Mouse (Mus musculus) MEL (cell line): Measurements from ENCODE around the gene Supt3. TPM values are rescaled to one million over a fixed set of nuclear protein-coding genes. Genes with fewer than 3 reads are reported as not detected.

Experiments used
- DNase-seq: peaks from one replicate; pipeline ENCODE4 v3.0.0; 2011; ENCODE audit warnings: low read depth, low spot score
- H3K27ac ChIP-seq: 2 replicates; pipeline ENCODE4 v1.5.1; 2012; ENCODE audit warnings: low read depth, mild to moderate bottlenecking, control low read depth, low read length, moderate library complexity; ENCODE audit not compliant: control insufficient read depth
- H3K27me3 ChIP-seq, 2 experiments: fragments of 150-350 bp in 1 of 2; sonication (generic) in 1 of 2; 2 replicates each; pipeline ENCODE4 v1.6.1; 2012; ENCODE audit warnings: low read length in 2 of 2, mild to moderate bottlenecking in 2 of 2, improper control_type of control experiment in 1 of 2, moderate library complexity in 1 of 2; ENCODE audit not compliant: insufficient read depth in 2 of 2, control insufficient read depth in 1 of 2
- H3K36me3 ChIP-seq, 2 experiments: 2 replicates each; pipeline ENCODE4 v1.6.1; 2012 to 2014; ENCODE audit warnings: low read length in 2 of 2, improper control_type of control experiment in 1 of 2, inconsistent platforms in 1 of 2, mild to moderate bottlenecking in 1 of 2; ENCODE audit not compliant: insufficient read depth in 2 of 2, control insufficient read depth in 1 of 2
- H3K4me1 ChIP-seq, 2 experiments: fragments of 150-350 bp in 1 of 2; sonication (generic) in 1 of 2; 2 replicates each; pipeline ENCODE4 v1.6.1; 2012; ENCODE audit warnings: low read length in 2 of 2, improper control_type of control experiment in 1 of 2, mild to moderate bottlenecking in 1 of 2; ENCODE audit not compliant: insufficient read depth in 2 of 2, control insufficient read depth in 1 of 2
- H3K4me3 ChIP-seq, 2 experiments: fragments of 150-350 bp in 1 of 2; sonication (generic) in 1 of 2; 2 replicates each; pipeline ENCODE4 v1.5.1; 2012; ENCODE audit warnings: low read depth in 2 of 2, low read length in 2 of 2, mild to moderate bottlenecking in 2 of 2, moderate library complexity in 2 of 2, control low read depth in 1 of 2, improper control_type of control experiment in 1 of 2; ENCODE audit not compliant: control insufficient read depth in 1 of 2, insufficient read depth in 1 of 2
- H3K79me2 ChIP-seq: 2 replicates; pipeline ENCODE4 v1.6.1; 2012; ENCODE audit warnings: mild to moderate bottlenecking, low read length, moderate library complexity; ENCODE audit not compliant: control insufficient read depth, poor library complexity, insufficient read depth
- H3K9ac ChIP-seq: 2 replicates; pipeline ENCODE4 v1.6.1; 2012; ENCODE audit warnings: low read depth, mild to moderate bottlenecking, control low read depth, low read length, moderate library complexity; ENCODE audit not compliant: control insufficient read depth, poor library complexity, severe bottlenecking
- H3K9me3 ChIP-seq: fragments of 150-350 bp; sonication (generic); replicated peaks from 2 replicates; pipeline ENCODE4 v1.6.1; 2012; ENCODE audit warnings: mild to moderate bottlenecking, low read length, improper control_type of control experiment, moderate library complexity; ENCODE audit not compliant: insufficient read depth
- CHD2 ChIP-seq: IDR thresholded peaks from 2 replicates; pipeline ENCODE4 v1.6.1; 2011; ENCODE audit warnings: low read length, improper control_type of control experiment
- E2F4 ChIP-seq: IDR thresholded peaks from 2 replicates; pipeline ENCODE4 v1.6.1; 2011; ENCODE audit warnings: low read depth, low read length, improper control_type of control experiment, borderline replicate concordance
- ELF1 ChIP-seq: IDR thresholded peaks from 2 replicates; pipeline ENCODE4 v1.6.1; 2014; ENCODE audit warnings: low read depth, mild to moderate bottlenecking, inconsistent platforms, low read length, improper control_type of control experiment, moderate library complexity
- EP300 ChIP-seq, 2 experiments: IDR thresholded peaks; 2 replicates each; pipeline ENCODE4 v1.6.1; 2011; ENCODE audit warnings: improper control_type of control experiment in 2 of 2, low read length in 2 of 2, low read depth in 1 of 2, mild to moderate bottlenecking in 1 of 2
- GATA1 ChIP-seq: IDR thresholded peaks from 2 replicates; pipeline ENCODE4 v1.6.1; 2011; ENCODE audit warnings: low read depth, low read length, improper control_type of control experiment
- HCFC1 ChIP-seq: IDR thresholded peaks from 2 replicates; pipeline ENCODE4 v1.6.1; 2012; ENCODE audit warnings: low read depth, mild to moderate bottlenecking, inconsistent platforms, low read length, improper control_type of control experiment, moderate library complexity
- MAFK ChIP-seq: IDR thresholded peaks from 2 replicates; pipeline ENCODE4 v1.6.1; 2011; ENCODE audit warnings: low read depth, mild to moderate bottlenecking, low read length, improper control_type of control experiment, borderline replicate concordance
- MAX ChIP-seq: IDR thresholded peaks from 2 replicates; pipeline ENCODE4 v1.6.1; 2011; ENCODE audit warnings: low read length, improper control_type of control experiment
- MAZ ChIP-seq: IDR thresholded peaks from 2 replicates; pipeline ENCODE4 v1.6.1; 2012; ENCODE audit warnings: low read depth, mild to moderate bottlenecking, inconsistent platforms, low read length, improper control_type of control experiment
- MEF2A ChIP-seq: IDR thresholded peaks from 2 replicates; pipeline ENCODE4 v1.6.1; 2014; ENCODE audit warnings: low read depth, mild to moderate bottlenecking, inconsistent platforms, low read length, improper control_type of control experiment; ENCODE audit not compliant: poor library complexity, insufficient replicate concordance, severe bottlenecking; ENCODE audit errors: extremely low read depth
- MXI1 ChIP-seq: IDR thresholded peaks from 2 replicates; pipeline ENCODE4 v1.6.1; 2011; ENCODE audit warnings: mild to moderate bottlenecking, low read depth, low read length, improper control_type of control experiment
- NRF1 ChIP-seq: IDR thresholded peaks from 2 replicates; pipeline ENCODE4 v1.6.1; 2014; ENCODE audit warnings: low read depth, mild to moderate bottlenecking, inconsistent platforms, low read length, improper control_type of control experiment, moderate library complexity; ENCODE audit not compliant: poor library complexity, insufficient read depth, severe bottlenecking
- POLR2A ChIP-seq, 2 experiments: IDR thresholded peaks; 2 replicates each; pipeline ENCODE4 v1.6.1; 2011 to 2012; ENCODE audit warnings: low read length in 2 of 2, mild to moderate bottlenecking in 2 of 2, control low read depth in 1 of 2, improper control_type of control experiment in 1 of 2, low read depth in 1 of 2, moderate library complexity in 1 of 2; ENCODE audit not compliant: control insufficient read depth in 1 of 2, insufficient read depth in 1 of 2, poor library complexity in 1 of 2
- POLR2AphosphoS2 ChIP-seq: IDR thresholded peaks from 2 replicates; pipeline ENCODE4 v1.6.1; 2011; ENCODE audit warnings: low read length, improper control_type of control experiment
- POLR2AphosphoS5 ChIP-seq: IDR thresholded peaks from 2 replicates; pipeline ENCODE4 v1.6.1; 2012; ENCODE audit warnings: low read depth, borderline replicate concordance, mild to moderate bottlenecking, inconsistent platforms, low read length, moderate library complexity, mixed read lengths
- RAD21 ChIP-seq: IDR thresholded peaks from 2 replicates; pipeline ENCODE4 v1.6.1; 2011; ENCODE audit warnings: mild to moderate bottlenecking, low read depth, low read length, improper control_type of control experiment
- SMC3 ChIP-seq: IDR thresholded peaks from 2 replicates; pipeline ENCODE4 v1.6.1; 2011; ENCODE audit warnings: low read depth, low read length, improper control_type of control experiment
- TBP ChIP-seq: IDR thresholded peaks from 2 replicates; pipeline ENCODE4 v1.8.0; 2011; ENCODE audit warnings: low read depth, low read length, improper control_type of control experiment
- TCF12 ChIP-seq: IDR thresholded peaks from 2 replicates; pipeline ENCODE4 v1.6.1; 2014; ENCODE audit warnings: low read depth, mild to moderate bottlenecking, inconsistent platforms, low read length, improper control_type of control experiment, moderate library complexity
- USF1 ChIP-seq: IDR thresholded peaks from 2 replicates; pipeline ENCODE4 v1.6.1; 2014; ENCODE audit warnings: low read depth, mild to moderate bottlenecking, inconsistent platforms, low read length, improper control_type of control experiment, moderate library complexity
- USF2 ChIP-seq, 2 experiments: IDR thresholded peaks; 2 replicates each; pipeline ENCODE4 v1.6.1; 2011 to 2012; ENCODE audit warnings: improper control_type of control experiment in 2 of 2, low read length in 2 of 2, borderline replicate concordance in 1 of 2, inconsistent platforms in 1 of 2, low read depth in 1 of 2, mild to moderate bottlenecking in 1 of 2; ENCODE audit not compliant: insufficient read depth in 1 of 2
- ZNF384 ChIP-seq: IDR thresholded peaks from 2 replicates; pipeline ENCODE4 v1.6.1; 2012; ENCODE audit warnings: low read depth, mild to moderate bottlenecking, inconsistent platforms, low read length, improper control_type of control experiment
- polyA plus RNA-seq, 2 experiments: library from polyadenylated mRNA; stranded (reverse) in 1 of 2; unstranded in 1 of 2; fragments of >175 nt in 1 of 2; fragments of >200 nt in 1 of 2; gene quantifications; 2 replicates each; pipeline versions ENCODE4 v1.2.1 to v1.2.4; 2012; ENCODE audit warnings: low replicate concordance in 2 of 2, low read depth in 1 of 2; ENCODE audit not compliant: insufficient read length in 2 of 2, insufficient read depth in 1 of 2, missing spikeins in 1 of 2
- total RNA-seq: library from RNA; depleted of rRNA; stranded (reverse); fragments of 300-350 nt; gene quantifications from 2 replicates; pipeline ENCODE4 v1.2.3, GENCODE M21; 2012

Supt3 gene
- total and polyA plus RNA-seq, 3 experiments: 7.0 to 28.6 TPM; not detected in 1

- Histone ChIP-seq H3K4me1 (no peaks in the 10 kb centered on the region), H3K79me2 (no peaks in the 10 kb centered on the region), H3K9ac (no peak overlapping the region), H3K9me3 (no peaks in the 10 kb centered on the region), H3K4me3 (no peak overlapping the region), H3K36me3 (no peaks in the 10 kb centered on the region), H3K27me3 (no peaks in the 10 kb centered on the region), H3K27ac (no peak overlapping the region)
- TF ChIP-seq E2F4 (no peak), POLR2AphosphoS2 (no peak), USF2 (IDR thresholded peaks at IDR 0.05; ENCODE audit: borderline replicate concordance in 1 of 2, insufficient read depth in 1 of 2, low read depth in 1 of 2, low read length in 2 of 2) (no peak), POLR2AphosphoS5 (no peak), ELF1 (no peak), USF1 (no peak), MXI1 (no peak), MEF2A (no peak)
- DNase-seq: no peak
Observed at GRCm38 (mm10) chr17:45016746-45017145, 239.8 kb downstream of the Supt3 start.

- Histone ChIP-seq H3K79me2 (no peaks in the 10 kb centered on the region), H3K9ac (no peak overlapping the region), H3K36me3 (no peaks in the 10 kb centered on the region), H3K9me3 (no peaks in the 10 kb centered on the region), H3K27ac (no peak overlapping the region), H3K27me3 (no peaks in the 10 kb centered on the region), H3K4me1 (no peaks in the 10 kb centered on the region), H3K4me3 (no peak overlapping the region)
- DNase-seq: no peak
- no peak for TF ChIP-seq CHD2
- TF ChIP-seq TBP: no peak
- no peak for TF ChIP-seq E2F4
- no peak for TF ChIP-seq MAFK
- TF ChIP-seq HCFC1: no peak
- TF ChIP-seq RAD21: no peak
- no peak for TF ChIP-seq MAX
- TF ChIP-seq NRF1: no peak
- TF ChIP-seq TCF12: no peak
- TF ChIP-seq MAZ: no peak
- TF ChIP-seq GATA1: no peak
- TF ChIP-seq EP300 (IDR thresholded peaks at IDR 0.05; ENCODE audit: low read depth in 1 of 2, low read length in 2 of 2): no peak
- no peak for TF ChIP-seq POLR2A (IDR thresholded peaks at IDR 0.05; ENCODE audit: control insufficient read depth in 1 of 2, insufficient read depth in 1 of 2, low read depth in 1 of 2, low read length in 2 of 2, poor library complexity in 1 of 2)
- TF ChIP-seq ZNF384: no peak
- no peak for TF ChIP-seq USF1
- no peak for TF ChIP-seq SMC3
Observed at GRCm38 (mm10) chr17:45020155-45020930, 243.4 kb downstream of the Supt3 start.
